Mouse (Mus musculus) layer of hippocampus, adult 8-10 months (tissue): ENCODE measurements at regions not wholly inside any gene's neighbourhood (a gene's known extent, or its start where the extent isn't known, plus 50 kb on each side); places are given as distances from the start of the nearest gene placed in this dataset.
A peak's percentile ranks its signal among the peaks of the same experiment; 100 is the strongest.

Source experiments
- DNase-seq, 2 experiments: peaks; one replicate each; pipeline ENCODE4 v3.0.0; 2022; ENCODE audit warnings: low spot score in 2 of 2

DNA sequence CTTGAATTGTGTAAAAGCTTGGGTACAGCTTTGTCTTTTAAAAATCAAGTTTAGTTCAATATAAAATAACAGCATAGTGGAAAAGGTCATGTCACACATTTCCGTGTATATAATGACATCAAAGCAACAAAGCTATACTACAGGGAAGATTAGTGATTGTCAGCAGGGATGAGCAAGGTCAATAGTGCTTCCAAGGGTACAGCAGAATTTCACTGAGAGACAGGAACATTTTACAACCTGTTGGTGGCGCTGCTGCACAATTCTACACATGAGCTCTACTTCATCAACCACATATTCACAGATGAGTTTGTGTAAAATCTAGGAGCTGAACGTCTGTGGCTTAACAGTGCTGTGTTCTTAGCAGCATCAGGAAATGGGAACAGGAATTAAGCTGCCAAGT, 74.3 kb upstream of the A2m start:
- peak; percentile 26 to 73 for DNase-seq

DNA sequence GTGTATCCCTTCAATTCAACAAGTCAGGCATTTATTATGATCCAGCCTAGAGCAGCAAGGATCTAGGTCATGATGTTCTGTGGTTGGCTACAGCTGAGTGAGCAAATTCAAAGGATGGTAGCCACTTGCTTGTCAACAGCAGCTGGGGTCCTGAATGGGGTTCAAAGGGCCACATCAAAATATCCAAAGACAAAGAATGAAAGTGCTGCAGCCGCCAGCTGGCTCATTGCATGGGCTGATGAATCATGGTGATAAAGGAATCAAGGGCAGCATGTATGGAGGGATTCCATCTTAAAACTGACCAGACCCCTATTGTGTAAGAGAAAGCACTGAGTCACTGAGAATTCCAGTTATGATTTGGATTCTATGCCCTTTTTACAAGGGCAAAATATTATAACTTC, 74.8 kb upstream of the A2m start:
- no peak for DNase-seq

DNA sequence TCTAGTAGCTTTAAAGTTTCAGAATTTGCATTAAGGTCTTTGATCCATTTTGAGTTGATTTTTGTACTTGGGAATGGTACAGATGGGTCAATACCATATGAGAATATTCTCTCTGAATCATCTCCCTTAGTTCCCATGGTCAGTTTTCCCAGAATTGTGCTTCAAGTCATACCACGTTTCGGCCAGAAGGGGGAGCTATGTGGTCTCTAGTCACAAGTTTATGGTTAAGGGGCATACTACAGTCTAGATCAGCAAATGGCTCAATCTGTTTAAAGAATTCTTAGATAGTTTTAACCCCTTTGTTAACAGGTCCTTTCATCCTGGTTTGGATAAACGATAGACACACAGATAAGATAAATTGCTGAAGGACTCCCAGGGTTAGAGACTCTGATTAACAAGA, 78.7 kb upstream of the A2m start:
- DNase-seq, result peak in 1 of 2 experiments; percentile 10

DNA sequence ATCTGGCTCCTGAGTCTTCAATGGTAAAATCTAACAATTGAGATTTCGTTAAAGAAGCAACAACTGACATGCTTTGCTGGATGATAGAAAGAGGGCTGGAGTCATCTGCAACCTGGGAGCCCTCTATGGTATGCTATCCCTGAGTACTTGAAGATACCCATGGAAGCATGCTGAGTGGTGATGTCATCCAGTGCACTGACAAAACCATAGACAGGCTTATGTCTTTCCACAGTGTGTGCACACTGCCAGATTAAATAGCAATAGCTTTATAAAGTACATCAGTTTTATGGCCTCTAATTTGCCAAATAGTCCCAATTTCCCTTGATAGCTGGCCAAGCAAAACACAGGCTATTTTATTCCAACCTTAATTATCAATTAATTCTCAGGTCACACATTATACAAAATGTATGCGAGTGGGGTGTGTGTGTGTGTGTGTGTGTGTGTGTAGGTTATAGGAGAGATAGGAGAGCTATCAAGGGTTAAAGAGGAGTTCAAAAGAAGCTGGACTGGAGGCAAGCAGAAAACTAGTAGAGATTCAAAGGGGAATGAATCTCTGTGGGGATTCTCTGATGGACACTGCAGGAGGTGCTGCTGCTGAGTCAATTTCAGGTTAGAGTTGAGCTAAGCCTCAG, 80.1 kb upstream of the Iqsec3 start:
- DNase-seq, result no peak

DNA sequence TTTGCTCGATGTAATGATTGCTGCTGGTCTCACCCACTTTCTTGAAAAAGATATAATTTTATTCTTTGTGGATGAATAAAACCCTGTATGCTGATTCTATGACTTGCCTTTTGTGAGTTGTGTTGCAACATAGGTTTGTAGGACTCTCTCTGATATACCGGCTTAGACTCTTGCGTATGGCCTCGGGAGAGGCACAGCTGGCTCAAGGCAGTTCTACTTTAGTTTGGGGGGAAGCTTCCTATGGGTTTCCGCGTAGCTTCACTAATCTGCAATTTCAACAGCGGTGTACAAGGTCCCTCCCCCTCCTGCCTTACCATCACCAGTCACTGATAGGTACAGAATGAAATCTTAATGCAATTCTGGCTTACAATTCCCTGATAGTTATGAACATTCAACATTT, 60.0 kb upstream of the Iqsec3 start:
- DNase-seq, result no peak

DNA sequence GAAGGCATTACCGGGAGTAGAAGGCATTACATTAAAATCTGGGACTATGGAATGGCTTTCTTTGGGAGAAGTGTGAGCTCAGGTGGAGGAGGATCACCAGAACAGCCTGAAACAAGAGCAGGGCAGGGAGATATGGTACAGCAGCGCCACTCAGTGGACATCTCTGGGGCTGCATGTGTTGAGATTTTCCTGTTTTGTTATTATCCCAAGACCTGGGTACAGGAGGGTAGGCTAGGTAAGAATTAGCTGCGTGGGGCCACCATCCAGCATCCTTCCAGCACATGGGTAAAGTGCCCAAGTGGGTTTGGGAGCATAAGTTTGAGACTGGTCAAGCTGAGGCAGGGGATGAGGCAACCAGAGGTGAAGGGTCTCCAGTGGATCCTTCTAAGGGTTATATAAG, 59.4 kb upstream of the Iqsec3 start:
- peak; percentile 65 to 83 for DNase-seq

DNA sequence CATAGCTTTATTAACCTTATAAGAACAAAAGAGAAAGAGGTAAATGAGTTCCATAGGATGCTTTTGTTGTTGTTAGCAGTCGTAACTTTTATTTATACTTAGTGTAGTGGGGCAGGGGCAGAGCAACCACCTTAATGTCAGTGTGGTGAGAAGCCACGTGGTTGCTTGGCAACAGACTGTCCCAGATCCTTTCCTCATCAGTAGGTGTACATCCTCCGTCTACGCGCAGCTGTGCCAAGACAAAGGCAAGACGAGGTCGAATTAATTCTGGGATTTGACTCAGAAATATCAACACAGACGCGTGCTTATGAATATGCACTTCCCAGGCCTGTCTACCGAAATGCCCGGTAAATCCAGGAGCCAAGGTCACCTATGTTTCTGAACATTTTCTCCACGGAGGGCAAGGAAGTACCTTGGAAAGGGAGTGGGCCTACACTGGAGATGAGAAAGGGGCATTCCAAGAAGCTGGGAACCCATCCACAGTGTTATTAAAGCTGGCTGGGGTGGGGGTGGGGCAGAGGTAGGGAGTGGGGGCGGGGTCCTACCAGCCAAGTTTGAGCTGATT, 58.4 kb upstream of the Iqsec3 start:
- DNase-seq, result no peak

DNA sequence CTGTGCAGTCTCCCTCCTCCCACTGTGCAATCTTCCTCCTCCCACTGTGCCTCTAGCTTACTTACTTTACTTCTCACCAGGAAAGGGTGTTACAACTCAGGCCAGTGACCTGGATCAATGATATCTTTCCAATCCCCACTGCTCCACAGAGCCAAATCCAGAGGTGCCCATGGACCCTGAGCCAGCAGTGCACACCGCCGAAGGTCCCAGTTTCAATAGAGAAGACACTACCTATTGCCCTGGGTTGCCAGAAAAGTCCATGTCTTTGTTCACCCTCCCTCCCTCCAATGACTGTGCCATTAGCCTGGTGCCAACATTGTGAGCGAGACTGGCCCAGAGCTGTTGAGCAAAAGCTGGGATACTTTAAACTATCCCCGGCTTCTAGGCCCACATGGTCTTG, 53.8 kb upstream of the Iqsec3 start:
- no peak for DNase-seq

DNA sequence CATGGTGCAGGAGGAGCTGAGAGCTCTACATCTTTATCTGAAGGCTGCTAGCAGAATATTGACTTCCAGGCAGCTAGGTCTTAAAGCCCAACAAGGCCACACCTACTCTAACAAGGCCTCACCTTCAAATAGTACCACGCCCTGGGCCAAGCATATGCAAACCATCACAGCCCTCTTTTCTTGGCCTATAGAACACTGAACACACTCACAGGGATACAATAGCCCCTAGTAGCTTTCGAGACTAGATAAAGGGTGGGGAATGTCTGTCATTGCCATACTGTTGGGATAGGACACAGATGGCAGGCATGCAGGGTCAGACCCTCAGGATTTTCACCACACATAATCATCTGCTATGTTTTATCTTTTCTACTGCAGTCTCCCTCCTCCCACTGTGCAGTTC, 52.6 kb upstream of the Iqsec3 start:
- DNase-seq, result no peak

DNA sequence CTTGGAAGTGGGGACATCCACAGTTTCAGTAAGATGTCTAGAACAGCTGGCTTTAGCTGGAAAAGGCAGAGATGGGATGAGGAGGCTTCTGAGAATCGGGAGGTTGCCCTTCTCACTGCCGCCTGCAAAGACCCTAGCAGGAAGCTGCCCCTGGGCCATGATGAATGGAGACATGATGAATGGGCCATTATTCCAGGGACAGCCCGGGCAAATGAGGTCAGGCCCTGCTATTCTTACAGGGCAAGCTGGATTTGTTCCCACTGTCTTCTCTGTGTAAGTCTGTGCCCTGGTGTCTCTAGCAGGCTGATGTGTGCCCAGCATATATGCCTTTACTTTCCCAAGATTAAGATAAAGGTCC, 51.1 kb upstream of the Iqsec3 start:
- DNase-seq, result no peak

DNA sequence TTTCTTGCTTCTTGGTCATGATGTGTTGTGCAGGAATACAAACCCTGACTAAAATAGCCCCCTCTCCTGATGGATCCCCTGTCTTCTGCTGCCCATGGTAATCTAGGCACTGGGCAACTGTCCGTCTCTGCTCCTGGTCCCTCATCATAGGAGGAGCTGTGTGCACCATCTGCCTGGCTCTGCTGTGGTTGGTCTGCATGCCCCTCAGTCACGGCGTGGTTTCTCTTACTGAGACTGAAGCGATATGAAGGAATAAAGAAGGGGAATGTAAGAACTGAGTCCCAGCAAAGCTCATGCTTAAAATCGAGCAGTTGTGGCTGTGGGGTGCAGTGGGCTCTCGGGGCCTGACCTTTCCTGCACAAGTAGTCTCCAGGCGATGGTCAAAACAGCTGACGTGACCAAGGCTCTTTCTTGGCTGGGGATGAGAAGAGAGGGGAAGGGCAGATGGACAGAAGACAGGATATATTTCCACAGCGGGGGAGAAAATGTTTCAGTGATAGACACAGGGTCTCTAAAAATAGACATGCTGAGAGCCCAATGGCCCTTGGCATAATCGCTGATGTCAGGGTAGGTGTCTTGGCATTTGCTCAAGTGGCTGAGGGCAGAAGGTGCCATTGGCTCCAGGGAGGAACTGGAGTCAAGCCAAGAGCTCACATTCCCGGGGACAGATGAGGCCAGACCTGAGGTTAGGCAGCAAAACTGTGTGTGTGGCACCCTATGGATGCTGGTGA, 50.6 kb upstream of the Iqsec3 start:
- DNase-seq, result no peak
